Mouse (Mus musculus) forebrain, embryonic 14.5 days (tissue): ENCODE data around the gene Fen1. TPM values are rescaled to one million over a fixed set of nuclear protein-coding genes. Genes with fewer than 3 reads are reported as not detected.

ENCODE experiments used
- ATAC-seq: fragments of 200-750 bp; cut with Nextera tagmentation; 2 replicates; pipeline ENCODE4 v1.8.0; 2017; ENCODE audit warnings: mild to moderate bottlenecking, moderate library complexity
- DNase-seq: peaks from one replicate; pipeline ENCODE4 v3.0.0-alpha.2; 2015; ENCODE audit warnings: low spot score
- H3K27ac ChIP-seq: fragments of 300-500 bp; sonication (generic); 2 replicates; pipeline ENCODE4 v1.5.1; 2014; ENCODE audit warnings: low read depth, mild to moderate bottlenecking, control low read depth, low read length, moderate library complexity
- H3K27me3 ChIP-seq: fragments of 300-500 bp; sonication (generic); replicated peaks from 2 replicates; pipeline ENCODE4 v1.6.1; 2014; ENCODE audit warnings: low read length, control low read depth, mixed read lengths; ENCODE audit not compliant: control insufficient read depth, insufficient read depth
- H3K36me3 ChIP-seq: fragments of 300-500 bp; sonication (generic); 2 replicates; pipeline ENCODE4 v1.6.1; 2014; ENCODE audit warnings: low read length, control low read depth; ENCODE audit not compliant: control insufficient read depth, insufficient read depth
- H3K4me1 ChIP-seq: fragments of 300-500 bp; sonication (generic); 2 replicates; pipeline ENCODE4 v1.6.1; 2014; ENCODE audit warnings: antibody characterized with exemption, low read length, control low read depth; ENCODE audit not compliant: control insufficient read depth, insufficient read depth
- H3K4me2 ChIP-seq: fragments of 300-500 bp; sonication (generic); 2 replicates; pipeline ENCODE4 v1.6.1; 2014; ENCODE audit warnings: mild to moderate bottlenecking, control low read depth, low read length
- H3K4me3 ChIP-seq: fragments of 300-500 bp; sonication (generic); 2 replicates; pipeline ENCODE4 v1.5.1; 2014; ENCODE audit warnings: low read depth, low read length, control low read depth
- H3K9ac ChIP-seq: fragments of 300-500 bp; sonication (generic); 2 replicates; pipeline ENCODE4 v1.6.1; 2014; ENCODE audit warnings: mild to moderate bottlenecking, low read length, control low read depth, moderate library complexity
- H3K9me3 ChIP-seq: fragments of 300-500 bp; sonication (generic); replicated peaks from 2 replicates; pipeline ENCODE4 v1.6.1; 2016; ENCODE audit warnings: low read length, control low read depth, mixed read lengths; ENCODE audit not compliant: control insufficient read depth
- WGBS: fragments of 180-500 bp; shearing (Covaris S2); extraction: QIAGEN DNeasy Blood & Tissue Kit; methylation state at CpG from one replicate; pipeline ENCODE4 v1.1.7; 2014; 5-methylcytosine and 5-hydroxymethylcytosine counted together
- polyA plus RNA-seq: library from polyadenylated mRNA; unstranded; fragments of >200 nt; fragmentation: Nextera tagmentation; extraction: Ambion mirVana; gene quantifications from 2 replicates; pipeline ENCODE4 v1.2.1, GENCODE M21; 2014

The Fen1 gene
- polyA plus RNA-seq, 1 experiment from 2014 or later: 63.9 TPM

DNA sequence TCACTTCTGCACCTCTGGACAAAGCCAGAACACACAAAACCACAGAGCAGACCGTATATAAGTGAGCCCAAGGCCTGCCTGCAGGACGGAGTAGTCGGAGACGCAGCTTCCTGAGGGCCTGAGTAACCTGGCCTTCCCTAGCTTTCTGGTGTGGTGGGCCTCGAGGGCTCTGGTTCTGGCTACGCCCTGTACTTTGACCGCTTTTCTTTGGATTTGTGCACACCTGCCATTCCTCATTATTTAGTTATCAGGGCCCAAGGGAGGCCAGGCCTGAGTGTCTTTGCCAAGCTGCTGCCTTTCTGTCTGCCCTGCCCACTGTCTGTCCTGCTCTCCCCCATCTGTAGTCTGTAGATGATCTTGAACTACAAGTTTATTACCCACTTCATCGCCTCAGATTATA, 14.0 kb downstream of the Fen1 start:
- H3K4me3 ChIP-seq: no peak overlapping the region
- peaks cover 97% of the 10 kb centered on the region for H3K36me3 ChIP-seq
- no peak overlapping the region for H3K9ac ChIP-seq
- WGBS: 91% methylated on average over 8 of the region's 8 CpGs
- H3K27ac ChIP-seq: no peak overlapping the region
- DNase-seq (no peak), ATAC-seq (no peak)
- H3K9me3 ChIP-seq: no peaks in the 10 kb centered on the region
- H3K4me2 ChIP-seq: no peak overlapping the region
- H3K27me3 ChIP-seq: no peaks in the 10 kb centered on the region
- peaks cover 9% of the 10 kb centered on the region; the same call in 1 of the 2 replicates for H3K4me1 ChIP-seq

DNA sequence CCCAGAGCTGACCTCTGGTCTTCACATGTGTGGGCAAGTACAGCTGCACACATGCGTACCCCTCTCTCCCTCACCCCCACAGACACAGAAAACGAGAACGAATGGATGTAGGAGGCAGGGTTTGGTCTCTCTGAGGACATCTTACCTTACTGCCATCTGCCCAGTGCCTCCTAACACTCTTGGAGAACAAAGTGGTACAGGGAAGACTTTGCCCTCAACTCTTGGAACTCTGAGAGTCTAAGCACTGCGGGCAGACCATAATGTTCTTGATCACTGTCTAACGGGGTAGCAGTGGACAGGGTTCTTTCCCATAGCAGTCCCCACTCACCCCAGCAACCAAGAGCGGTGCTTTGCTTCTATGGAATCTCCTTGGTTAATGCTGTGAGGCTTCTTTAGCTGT, 14.9 kb downstream of the Fen1 start:
- H3K36me3 ChIP-seq: peaks cover 90% of the 10 kb centered on the region
- H3K4me3 ChIP-seq: no peak overlapping the region
- peak overlapping the region; percentile 58; the same call in 1 of the 2 replicates for H3K27ac ChIP-seq
- H3K9ac ChIP-seq: no peak overlapping the region
- ATAC-seq: no peak
- no peaks in the 10 kb centered on the region for H3K9me3 ChIP-seq
- no peaks in the 10 kb centered on the region for H3K27me3 ChIP-seq
- H3K4me2 ChIP-seq: no peak overlapping the region
- peaks cover 15% of the 10 kb centered on the region for H3K4me1 ChIP-seq
- WGBS: 92% methylated on average over 6 of the region's 6 CpGs
- DNase-seq: no peak

DNA sequence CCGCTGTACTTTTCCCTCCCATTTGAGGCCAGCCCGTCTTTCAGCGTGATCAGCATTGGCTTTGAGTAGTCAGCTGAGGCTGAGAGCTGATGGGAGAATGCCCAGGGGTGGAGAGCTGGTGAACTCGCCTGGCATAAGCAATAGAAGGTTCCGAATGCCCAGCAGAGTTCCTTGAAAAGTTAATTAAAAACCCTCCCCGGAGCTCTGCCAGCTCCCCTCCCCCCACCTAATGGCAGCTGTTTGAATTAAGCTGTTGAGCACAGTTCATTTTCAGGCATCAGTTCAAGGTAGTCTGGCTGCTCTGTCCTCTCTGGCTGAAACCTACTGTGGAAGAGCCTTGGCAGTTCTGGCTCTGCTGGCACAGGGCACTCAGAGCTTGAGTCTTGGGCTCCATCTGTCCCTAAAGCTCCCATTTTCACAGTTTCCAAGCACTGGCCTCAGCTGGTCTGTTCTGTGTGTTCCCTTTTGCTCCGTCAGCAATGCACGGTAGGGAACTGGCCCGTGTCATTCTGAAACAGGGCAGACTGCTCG, 15.6 kb downstream of the Fen1 start:
- peak; percentile 57 for ATAC-seq
- WGBS: 43% methylated on average over 10 of the region's 10 CpGs
- peaks cover 15% of the 10 kb centered on the region for H3K4me1 ChIP-seq

GRCm38 (mm10) chr19:10186569-10186968, 17.4 kb downstream of the Fen1 start:
- no peak overlapping the region for H3K27ac ChIP-seq
- DNase-seq: no peak
- no peak overlapping the region for H3K9ac ChIP-seq
- no peak for ATAC-seq
- WGBS: 96% methylated on average over 8 of the region's 8 CpGs
- H3K4me2 ChIP-seq: no peak overlapping the region
- H3K4me1 ChIP-seq: peaks cover 15% of the 10 kb centered on the region
- no peak overlapping the region for H3K4me3 ChIP-seq
- peaks cover 66% of the 10 kb centered on the region for H3K36me3 ChIP-seq
- H3K27me3 ChIP-seq: no peaks in the 10 kb centered on the region
- H3K9me3 ChIP-seq: no peaks in the 10 kb centered on the region

More for the DNA sequence above, 15.6 kb downstream of the Fen1 start:
- H3K4me2 ChIP-seq: no peak overlapping the region
- peak overlapping the region; percentile 58; the same call in 1 of the 2 replicates for H3K27ac ChIP-seq
- H3K27me3 ChIP-seq: no peaks in the 10 kb centered on the region
- no peaks in the 10 kb centered on the region for H3K9me3 ChIP-seq
- DNase-seq: peak; percentile 84
- no peak overlapping the region for H3K4me3 ChIP-seq
- H3K36me3 ChIP-seq: peaks cover 83% of the 10 kb centered on the region
- H3K9ac ChIP-seq: no peak overlapping the region

DNA sequence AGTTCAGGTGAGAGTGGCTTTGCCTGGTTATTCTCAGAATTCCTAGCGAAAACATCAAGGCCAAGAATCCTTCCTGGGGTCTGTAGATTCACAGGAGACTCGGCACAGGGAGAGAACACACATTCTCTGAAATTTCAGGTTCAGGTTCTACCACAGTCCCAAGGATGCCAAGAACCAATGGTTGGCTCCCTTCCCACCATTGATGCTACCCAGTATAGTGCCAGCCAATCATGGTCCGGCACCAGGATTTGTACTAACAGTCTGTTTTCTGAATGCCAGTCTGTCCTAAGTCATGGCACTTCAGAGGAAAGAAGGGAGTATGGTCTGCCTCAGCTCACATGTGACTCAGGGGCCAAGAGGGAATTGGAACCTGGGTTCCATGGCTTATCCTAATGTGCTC, 18.1 kb downstream of the Fen1 start:
- no peak for DNase-seq
- ATAC-seq: no peak
- no peaks in the 10 kb centered on the region for H3K27me3 ChIP-seq
- H3K36me3 ChIP-seq: peaks cover 59% of the 10 kb centered on the region
- no peak overlapping the region for H3K4me3 ChIP-seq
- H3K9ac ChIP-seq: peak overlapping the region; percentile 21; the same call in 1 of the 2 replicates
- peaks cover 15% of the 10 kb centered on the region for H3K4me1 ChIP-seq
- H3K27ac ChIP-seq: no peak overlapping the region
- H3K4me2 ChIP-seq: no peak overlapping the region
- 89% methylated on average over 3 of the region's 3 CpGs for WGBS
- H3K9me3 ChIP-seq: no peaks in the 10 kb centered on the region

DNA sequence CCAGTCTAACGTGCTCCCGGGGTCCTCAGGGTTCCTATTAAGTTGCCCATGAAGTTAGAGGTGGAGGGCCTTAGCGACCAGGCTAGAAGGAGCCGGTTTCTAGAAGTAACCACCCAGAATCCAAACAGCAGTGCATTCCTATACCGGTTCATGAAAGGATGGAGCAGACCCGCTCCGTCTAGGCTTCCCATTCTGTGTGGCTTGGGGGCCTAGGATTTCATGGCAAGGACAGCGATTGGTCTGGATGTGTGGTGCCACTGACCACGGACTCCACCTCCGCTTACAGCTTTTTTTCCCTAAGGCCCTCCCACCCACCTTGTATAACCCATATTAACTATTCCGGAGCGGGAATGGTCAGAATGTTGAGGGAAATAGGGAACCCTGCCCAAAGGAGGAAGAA, 19.9 kb downstream of the Fen1 start:
- WGBS: 2% methylated on average over 12 of the region's 12 CpGs
- H3K9me3 ChIP-seq: no peaks in the 10 kb centered on the region
- H3K36me3 ChIP-seq: peaks cover 44% of the 10 kb centered on the region
- peak overlapping the region; percentile 99 for H3K9ac ChIP-seq
- H3K4me2 ChIP-seq: peak overlapping the region; percentile 92
- no peaks in the 10 kb centered on the region for H3K27me3 ChIP-seq
- DNase-seq: peak; percentile 70
- peak overlapping the region; percentile 95 for H3K27ac ChIP-seq
- peaks cover 15% of the 10 kb centered on the region for H3K4me1 ChIP-seq
- H3K4me3 ChIP-seq: peak overlapping the region; percentile 90
- peak; percentile 11; the same call in 1 of the 2 replicates for ATAC-seq

- Histone ChIP-seq H3K4me3 (peak overlapping the region; percentile 90), H3K27me3 (no peaks in the 10 kb centered on the region), H3K9ac (peak overlapping the region; percentile 99), H3K4me1 (peaks cover 15% of the 10 kb centered on the region), H3K27ac (peak overlapping the region; percentile 95), H3K36me3 (peaks cover 37% of the 10 kb centered on the region), H3K9me3 (no peaks in the 10 kb centered on the region), H3K4me2 (peak overlapping the region; percentile 92)
- WGBS: under 1% methylated on average over 35 of the region's 35 CpGs
- ATAC-seq (peak; percentile 73), DNase-seq (peak; percentile 87)
Measured at GRCm38 (mm10) chr19:10183299-10183983, 20.5 kb downstream of the Fen1 start.

GRCm38 (mm10) chr19:10182670-10183298, 21.2 kb downstream of the Fen1 start, which contains the start of gene Fads1:
Gene Fads1, plus strand, starts transcription at chr19:10182888.
- peak; percentile 98 for DNase-seq
- Histone ChIP-seq H3K36me3 (peaks cover 30% of the 10 kb centered on the region), H3K4me2 (peak within 1 kb of the TSS; percentile 92), H3K9me3 (no peaks in the 10 kb centered on the region), H3K27ac (peak within 1 kb of the TSS; percentile 95), H3K27me3 (no peaks in the 10 kb centered on the region), H3K9ac (peak within 1 kb of the TSS; percentile 99), H3K4me1 (peaks cover 15% of the 10 kb centered on the region), H3K4me3 (peak within 1 kb of the TSS; percentile 90)
- ATAC-seq: peak; percentile 98
- WGBS: under 1% methylated on average over 61 of the region's 70 CpGs
